Mouse (Mus musculus) hindbrain, embryonic 13.5 days (tissue): ENCODE measurements at regions not wholly inside any gene's neighbourhood (a gene's known extent, or its start where the extent isn't known, plus 50 kb on each side); places are given as distances from the start of the nearest gene placed in this dataset. TPM values are rescaled to one million over a fixed set of nuclear protein-coding genes. Genes with fewer than 3 reads are reported as not detected.

Experiments
- ATAC-seq: fragments of 200-750 bp; cut with Nextera tagmentation; 2 replicates; pipeline ENCODE4 v1.8.0; 2017; ENCODE audit warnings: moderate TSS enrichment; ENCODE audit not compliant: low FRiP score
- H3K27ac ChIP-seq: fragments of 300-500 bp; sonication (generic); 2 replicates; pipeline ENCODE4 v1.5.1; 2015; ENCODE audit warnings: inconsistent platforms, mild to moderate bottlenecking, moderate library complexity
- H3K27me3 ChIP-seq: fragments of 300-500 bp; sonication (generic); 2 replicates; pipeline ENCODE4 v1.6.1; 2015; ENCODE audit warnings: mild to moderate bottlenecking, inconsistent platforms
- H3K36me3 ChIP-seq: fragments of 300-500 bp; sonication (generic); 2 replicates; pipeline ENCODE4 v1.6.1; 2015; ENCODE audit warnings: mild to moderate bottlenecking, inconsistent platforms
- H3K4me1 ChIP-seq: fragments of 300-500 bp; sonication (generic); replicated peaks from 2 replicates; pipeline ENCODE4 v1.6.1; 2015; ENCODE audit warnings: inconsistent platforms
- H3K4me2 ChIP-seq: fragments of 300-500 bp; sonication (generic); 2 replicates; pipeline ENCODE4 v1.6.1; 2015; ENCODE audit warnings: inconsistent platforms, mild to moderate bottlenecking, moderate library complexity
- H3K4me3 ChIP-seq: fragments of 300-500 bp; sonication (generic); 2 replicates; pipeline ENCODE4 v1.5.1; 2015; ENCODE audit warnings: mild to moderate bottlenecking, inconsistent platforms
- H3K9ac ChIP-seq: fragments of 300-500 bp; sonication (generic); 2 replicates; pipeline ENCODE4 v1.6.1; 2015; ENCODE audit warnings: mild to moderate bottlenecking, inconsistent platforms
- H3K9me3 ChIP-seq: fragments of 300-500 bp; sonication (generic); 2 replicates; pipeline ENCODE4 v1.6.1; 2016; ENCODE audit warnings: inconsistent platforms
- WGBS: fragments of 180-500 bp; shearing (Covaris S2); methylation state at CpG from one replicate; pipeline ENCODE4 v1.1.7; 2015; 5-methylcytosine and 5-hydroxymethylcytosine counted together
- microRNA counts: library from miRNA; unstranded; fragments of <30 nt; microRNA quantifications from one replicate; lab custom pipeline; 2016
- microRNA-seq: library from miRNA; unstranded; fragments of <30 nt; microRNA quantifications from one replicate; pipeline ENCODE4, GENCODE M21; 2016

DNA sequence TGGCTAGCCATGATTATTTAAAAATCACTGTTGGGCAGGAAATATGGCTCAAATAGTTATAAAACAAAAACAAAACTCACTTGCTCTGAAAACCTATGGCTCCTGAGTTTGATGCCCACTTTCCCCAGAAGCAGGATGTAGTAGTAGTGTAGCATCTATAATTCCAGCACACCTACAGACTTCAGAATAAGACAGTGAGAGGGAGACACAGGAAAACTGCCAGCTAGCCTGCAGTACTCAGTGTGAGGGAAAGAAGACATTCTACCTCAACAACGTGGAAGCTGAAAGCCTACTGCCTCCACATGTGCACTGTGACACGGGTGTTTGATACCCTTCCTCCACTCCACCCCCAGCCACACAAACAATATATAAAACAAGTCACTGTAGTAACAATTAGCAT is 68.9 kb upstream of the Fam216b start:
- 90% methylated on average over 2 of the region's 2 CpGs for WGBS
- H3K4me2 ChIP-seq = no peak overlapping the region
- no peak for ATAC-seq

DNA sequence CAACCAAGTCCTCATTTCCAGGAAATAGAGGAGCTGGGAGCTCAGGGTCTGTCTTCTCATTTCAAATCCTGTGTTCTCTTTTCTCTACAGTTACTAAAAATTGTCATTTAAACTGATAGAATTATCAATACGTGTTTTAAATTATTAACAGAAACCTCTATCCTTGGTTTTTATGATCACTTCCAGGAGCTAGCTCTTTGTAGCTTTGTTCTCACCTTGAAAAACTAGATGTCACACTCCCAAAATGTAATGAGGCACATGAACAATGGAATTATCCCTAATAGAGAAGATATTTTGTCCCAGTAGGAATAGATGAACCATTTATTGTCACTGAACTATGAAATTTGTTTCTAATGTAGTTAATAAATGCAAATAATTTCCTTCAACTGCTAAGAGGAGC is 60.0 kb upstream of the Fam216b start:
- 93% methylated on average over 1 of the region's 1 CpGs for WGBS
- Histone ChIP-seq H3K4me1 (peaks cover 6% of the 10 kb centered on the region), H3K36me3 (no peaks in the 10 kb centered on the region), H3K27ac (no peak overlapping the region), H3K4me2 (no peak overlapping the region), H3K4me3 (no peak overlapping the region), H3K9me3 (no peaks in the 10 kb centered on the region), H3K9ac (no peak overlapping the region), H3K27me3 (no peaks in the 10 kb centered on the region)
- no peak for ATAC-seq

More for the DNA sequence above, 68.9 kb upstream of the Fam216b start:
- Histone ChIP-seq H3K4me3 (no peak overlapping the region), H3K36me3 (no peaks in the 10 kb centered on the region), H3K9ac (no peak overlapping the region), H3K9me3 (no peaks in the 10 kb centered on the region), H3K27me3 (no peaks in the 10 kb centered on the region), H3K27ac (no peak overlapping the region), H3K4me1 (no peaks in the 10 kb centered on the region)

DNA sequence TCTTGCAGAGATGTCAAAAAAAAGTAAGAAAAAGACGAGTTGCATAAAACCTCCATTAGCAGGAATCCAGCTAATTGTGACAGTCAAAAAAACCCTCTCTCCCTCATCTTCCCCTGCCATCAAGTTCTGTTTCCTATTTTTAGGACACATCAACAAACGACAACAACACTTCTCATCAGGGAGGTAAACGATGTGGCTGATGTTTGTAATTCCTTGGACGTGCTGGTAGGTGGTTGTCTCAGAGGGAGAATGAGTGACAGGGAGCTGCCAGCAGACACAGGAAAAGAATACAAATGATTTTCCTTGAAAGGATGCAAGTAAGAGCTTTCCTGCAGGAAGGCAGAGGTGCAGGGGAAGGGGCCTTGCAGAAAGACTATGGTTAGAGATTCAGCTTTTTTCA is 54.9 kb upstream of the Fam216b start:
- H3K27me3 ChIP-seq = no peaks in the 10 kb centered on the region
- ATAC-seq = no peak
- no peak overlapping the region for H3K9ac ChIP-seq
- H3K9me3 ChIP-seq = no peaks in the 10 kb centered on the region
- no peak overlapping the region for H3K4me2 ChIP-seq
- no peak overlapping the region for H3K4me3 ChIP-seq
- no peaks in the 10 kb centered on the region for H3K36me3 ChIP-seq
- peak overlapping the region; percentile 3; the same call in 1 of the 2 replicates for H3K27ac ChIP-seq
- 22% methylated on average over 4 of the region's 4 CpGs for WGBS
- H3K4me1 ChIP-seq = peaks cover 9% of the 10 kb centered on the region

MicroRNAs encoded in the stretch of these regions (microRNA counts, 519-probe panel; counts per million panel counts)
- microRNA mmu-miR-1971 (lab: Ali Mortazavi, UCI) = 51.3 counts per million

Small RNA genes in the stretch of these regions (microRNA-seq; reads per million reads assigned to microRNA genes)
- not detected for gene Mir1971
